ENCODE assay signal across 9 mouse cellular contexts in genomic region chr4:136638890-136639289, GRCm38 (mm10). TPM values are rescaled to one million over a fixed set of nuclear protein-coding genes. Genes with fewer than 3 reads are reported as not detected.
DNase-seq lines count a peak whose midpoint lies in the region; ATAC-seq and TF ChIP-seq lines count a peak whose summit lies in the region.
"Had no signal": no experiment of that assay in that cellular context is flagged by ENCODE, and none has a peak within 500 bp of the region (broad histone marks: within the 10 kb centered on the region; RNA-seq: fewer than 3 reads in every experiment).

No protein-coding gene starts in this region.

- 16% methylated on average over 10 of the region's 10 CpGs for WGBS in heart, embryonic 16.5 days
- 8% methylated on average over 10 of the region's 10 CpGs for WGBS in hindbrain, embryonic 12.5 days
- WGBS in midbrain, postnatal 0 days: 5% methylated on average over 10 of the region's 10 CpGs

- H3K9ac ChIP-seq in heart, embryonic 16.5 days (ENCODE audit: low read length): no peak overlapping the region
- peak overlapping the region; percentile 33; the same call in 1 of the 2 replicates for H3K9ac ChIP-seq in hindbrain, embryonic 12.5 days
- H3K9ac ChIP-seq in midbrain, postnatal 0 days (replicated peaks; ENCODE audit: low read length, poor library complexity, severe bottlenecking): peak overlapping the region; percentile 39
- H3K9ac ChIP-seq: liver, embryonic 15.5 days had no signal

- DNase-seq in heart, postnatal 25 days (ENCODE audit: low spot score): no peak
- DNase-seq in brain, embryonic 14.5 days (ENCODE audit: low read depth): peak; percentile 76
- DNase-seq in midbrain, postnatal 0 days (ENCODE audit: low spot score): peak; percentile 65
- no peak for DNase-seq in left cerebral cortex, adult 9 months (ENCODE audit: low spot score in 2 of 2)
- DNase-seq in right cerebral cortex, postnatal 4 days: no peak
- no peak for DNase-seq in gastrocnemius, adult 2 months

- no peaks in the 10 kb centered on the region for H3K9me3 ChIP-seq in heart, embryonic 16.5 days (replicated peaks; ENCODE audit: control insufficient read depth, low read length)
- H3K9me3 ChIP-seq in hindbrain, embryonic 12.5 days (replicated peaks): no peaks in the 10 kb centered on the region
- no peaks in the 10 kb centered on the region for H3K9me3 ChIP-seq in midbrain, postnatal 0 days (ENCODE audit: low read length)
- H3K9me3 ChIP-seq: liver, embryonic 15.5 days had no signal

- peak overlapping the region; percentile 36; the same call in 1 of the 2 replicates for H3K4me2 ChIP-seq in heart, embryonic 16.5 days (ENCODE audit: low read depth, low read length)
- peak overlapping the region; percentile 89 for H3K4me2 ChIP-seq in hindbrain, embryonic 12.5 days (replicated peaks)
- H3K4me2 ChIP-seq in midbrain, postnatal 0 days (ENCODE audit: low read depth, low read length, poor library complexity, severe bottlenecking): peak overlapping the region; percentile 44
- H3K4me2 ChIP-seq: liver, embryonic 15.5 days had no signal

- TF ChIP-seq POLR2A in brain, embryonic 14.5 days (IDR thresholded peaks at IDR 0.05; ENCODE audit: borderline replicate concordance, extremely low read depth, insufficient read depth, insufficient read length, poor library complexity, severe bottlenecking): no peak

- H3K27me3 ChIP-seq in heart, embryonic 16.5 days (ENCODE audit: control insufficient read depth, insufficient read depth, low read length): peaks cover 34% of the 10 kb centered on the region
- peaks cover 36% of the 10 kb centered on the region for H3K27me3 ChIP-seq in hindbrain, embryonic 12.5 days
- no peaks in the 10 kb centered on the region for H3K27me3 ChIP-seq in midbrain, postnatal 0 days (ENCODE audit: insufficient read depth, low read length)

- H3K36me3 ChIP-seq in heart, embryonic 16.5 days (ENCODE audit: control insufficient read depth, insufficient read depth): no peaks in the 10 kb centered on the region
- H3K36me3 ChIP-seq in hindbrain, embryonic 12.5 days: no peaks in the 10 kb centered on the region
- H3K36me3 ChIP-seq in midbrain, postnatal 0 days (ENCODE audit: insufficient read depth, low read length): no peaks in the 10 kb centered on the region
- H3K36me3 ChIP-seq: liver, embryonic 15.5 days had no signal

- ATAC-seq in heart, embryonic 16.5 days (replicated peaks; ENCODE audit: extremely low read depth, insufficient read depth, low FRiP score): no peak
- ATAC-seq in hindbrain, embryonic 12.5 days (ENCODE audit: low FRiP score): no peak
- ATAC-seq in midbrain, postnatal 0 days (ENCODE audit: low FRiP score): no peak

- peak overlapping the region; percentile 18; the same call in 1 of the 2 replicates for H3K4me3 ChIP-seq in heart, embryonic 16.5 days (ENCODE audit: low read length)
- H3K4me3 ChIP-seq in hindbrain, embryonic 12.5 days: no peak overlapping the region
- H3K4me3 ChIP-seq in midbrain, postnatal 0 days (ENCODE audit: low read depth, low read length): peak overlapping the region; percentile 3; the same call in 1 of the 2 replicates
- no peak overlapping the region for H3K4me3 ChIP-seq in gastrocnemius, adult 2 months
- H3K4me3 ChIP-seq: liver, embryonic 15.5 days had no signal

- TF ChIP-seq CTCF in brain, embryonic 14.5 days (IDR thresholded peaks at IDR 0.05; ENCODE audit: borderline replicate concordance, extremely low read depth, insufficient read depth, insufficient read length): no peak
- TF ChIP-seq CTCF in midbrain, postnatal 0 days (IDR thresholded peaks at IDR 0.05): no peak
- TF ChIP-seq CTCF in gastrocnemius, adult 2 months (IDR thresholded peaks at IDR 0.05): no peak

- H3K27ac ChIP-seq in heart, embryonic 16.5 days (ENCODE audit: low read length): no peak overlapping the region
- H3K27ac ChIP-seq in hindbrain, embryonic 12.5 days: no peak overlapping the region
- no peak overlapping the region for H3K27ac ChIP-seq in midbrain, postnatal 0 days (ENCODE audit: low read depth, low read length)
- H3K27ac ChIP-seq in gastrocnemius, adult 2 months: no peak overlapping the region
- H3K27ac ChIP-seq: liver, embryonic 15.5 days had no signal

- intact Hi-C loops in heart, postnatal 25 days (cut with DNase I): no loop called here
- intact Hi-C loops in gastrocnemius, adult 2 months (cut with DNase I): no loop called here

- H3K4me1 ChIP-seq in heart, embryonic 16.5 days (ENCODE audit: control insufficient read depth, insufficient read depth, low read length): peaks cover 8% of the 10 kb centered on the region
- H3K4me1 ChIP-seq in hindbrain, embryonic 12.5 days: peaks cover 22% of the 10 kb centered on the region
- no peaks in the 10 kb centered on the region for H3K4me1 ChIP-seq in midbrain, postnatal 0 days (ENCODE audit: insufficient read depth, low read length)

RNA-seq across cellular contexts. Expression of gene Lactbl1, which starts 16.5 kb away (rescaled TPM):
- polyA plus RNA-seq in heart, embryonic 16.5 days (2015; fragmentation: Nextera tagmentation; extraction: Ambion mirVana): 0.04 TPM in 1 of 2 replicates, not detected in the other
- not detected for total RNA-seq in heart, postnatal 25 days (2021)
- polyA plus RNA-seq in brain, embryonic 14.5 days (2012; rRNA removed): 0.06 and 0.08 TPM in 2 replicates
- polyA plus RNA-seq in hindbrain, embryonic 12.5 days (2016; fragmentation: Nextera tagmentation; extraction: Ambion mirVana): 0.06 TPM in 1 of 2 replicates, not detected in the other
- 0.93 TPM in 1 of 2 replicates, not detected in the other for total RNA-seq in midbrain, postnatal 0 days (2014; rRNA removed)
- polyA plus RNA-seq in midbrain, postnatal 0 days (2015; fragmentation: Nextera tagmentation; extraction: Ambion mirVana): 0.09 TPM in 1 of 2 replicates, not detected in the other
- total RNA-seq in gastrocnemius, adult 2 months (2021): not detected
- polyA plus RNA-seq: liver, embryonic 15.5 days had no signal

RNA-seq across cellular contexts. Expression of gene Tex46, which starts 28.7 kb away (rescaled TPM):
- polyA plus RNA-seq in heart, embryonic 16.5 days (2015; fragmentation: Nextera tagmentation; extraction: Ambion mirVana): not detected in 2 replicates
- not detected for total RNA-seq in heart, postnatal 25 days (2021)
- not detected in 2 replicates for polyA plus RNA-seq in brain, embryonic 14.5 days (2012; rRNA removed)
- polyA plus RNA-seq in hindbrain, embryonic 12.5 days (2016; fragmentation: Nextera tagmentation; extraction: Ambion mirVana): not detected in 2 replicates
- not detected in 2 replicates for total RNA-seq in midbrain, postnatal 0 days (2014; rRNA removed)
- polyA plus RNA-seq in midbrain, postnatal 0 days (2015; fragmentation: Nextera tagmentation; extraction: Ambion mirVana): not detected in 2 replicates
- not detected for total RNA-seq in gastrocnemius, adult 2 months (2021)
- polyA plus RNA-seq: liver, embryonic 15.5 days had no signal

RNA-seq across cellular contexts. Expression of gene Kdm1a, which starts 36.4 kb away (rescaled TPM):
- 19.3 and 22.5 TPM in 2 replicates for polyA plus RNA-seq in heart, embryonic 16.5 days (2015; fragmentation: Nextera tagmentation; extraction: Ambion mirVana)
- total RNA-seq in heart, postnatal 25 days (2021): 10 to 100 TPM; 28.9 to 31.9 TPM
- polyA plus RNA-seq in brain, embryonic 14.5 days (2012; rRNA removed): 203 TPM in 2 replicates
- 118 and 122 TPM in 2 replicates for polyA plus RNA-seq in hindbrain, embryonic 12.5 days (2016; fragmentation: Nextera tagmentation; extraction: Ambion mirVana)
- 147 and 183 TPM in 2 replicates for total RNA-seq in midbrain, postnatal 0 days (2014; rRNA removed)
- polyA plus RNA-seq in midbrain, postnatal 0 days (2015; fragmentation: Nextera tagmentation; extraction: Ambion mirVana): 40.7 and 47.7 TPM in 2 replicates
- 10 to 100 TPM; 18.2 to 20.0 TPM for total RNA-seq in gastrocnemius, adult 2 months (2021)

Comparison
In these comparisons a context has a peak if more than half of its experiments do, and no peak if none do; other contexts are left out.
1. H3K4me2 ChIP-seq: peak in every context shown above with its lines; median percentile 89 in hindbrain, embryonic 12.5 days; 44 in midbrain, postnatal 0 days; 36 in heart, embryonic 16.5 days.
2. H3K4me3 ChIP-seq: peak in heart, embryonic 16.5 days (single experiment) and midbrain, postnatal 0 days (single experiment); none in hindbrain, embryonic 12.5 days (single experiment) and gastrocnemius, adult 2 months (single experiment).
3. DNase-seq: peak in brain, embryonic 14.5 days (single experiment) and midbrain, postnatal 0 days (single experiment); none in heart, postnatal 25 days (single experiment), left cerebral cortex, adult 9 months (0 of 2), right cerebral cortex, postnatal 4 days (single experiment) and gastrocnemius, adult 2 months (single experiment).